Mouse (Mus musculus) limb, embryonic 10.5 days (tissue): ENCODE measurements around the gene Gm4353. TPM values are rescaled to one million over a fixed set of nuclear protein-coding genes. Genes with fewer than 3 reads are reported as not detected.
"Not testable (repeated sequence)": the region's sequence is repeated elsewhere in the genome, so short reads cannot be mapped to it uniquely, and the experiment has no call there.

Experiments used
- DNase-seq: peaks from one replicate; pipeline ENCODE4 v3.0.0-alpha.2; 2017; ENCODE audit warnings: low spot score
- H3K27ac ChIP-seq: fragments of 300-500 bp; sonication (generic); 2 replicates; pipeline ENCODE4 v1.5.1; 2016; ENCODE audit warnings: mild to moderate bottlenecking
- H3K27me3 ChIP-seq: fragments of 300-500 bp; sonication (generic); 2 replicates; pipeline ENCODE4 v1.6.1; 2016; ENCODE audit warnings: low read depth, mild to moderate bottlenecking; ENCODE audit not compliant: poor library complexity, severe bottlenecking
- H3K36me3 ChIP-seq: fragments of 300-500 bp; sonication (generic); 2 replicates; pipeline ENCODE4 v1.6.1; 2016; ENCODE audit warnings: mild to moderate bottlenecking, moderate library complexity
- H3K4me1 ChIP-seq: fragments of 300-500 bp; sonication (generic); 2 replicates; pipeline ENCODE4 v1.6.1; 2016
- H3K4me3 ChIP-seq: fragments of 300-500 bp; sonication (generic); 2 replicates; pipeline ENCODE4 v1.5.1; 2016; ENCODE audit warnings: mild to moderate bottlenecking, moderate library complexity
- H3K9me3 ChIP-seq: fragments of 300-500 bp; sonication (generic); replicated peaks from 2 replicates; pipeline ENCODE4 v1.6.1; 2016; ENCODE audit warnings: mild to moderate bottlenecking
- WGBS: fragments of 180-500 bp; shearing (Covaris S2); methylation state at CpG from one replicate; pipeline ENCODE4 v1.1.7; 2016; 5-methylcytosine and 5-hydroxymethylcytosine counted together
- polyA plus RNA-seq: library from polyadenylated mRNA; unstranded; fragments of >200 nt; fragmentation: Nextera tagmentation; extraction: Ambion mirVana; gene quantifications from 2 replicates; pipeline ENCODE4 v1.2.1, GENCODE M21; 2016

The Gm4353 gene
- polyA plus RNA-seq, result 1.1 and 1.3 TPM in 2 replicates

GRCm38 (mm10) chr7:116084366-116084765, at the start of gene Gm4353:
Gm4353 (minus strand) TSS chr7:116084635.
- not testable (repeated sequence) for H3K27me3 ChIP-seq, H3K36me3 ChIP-seq, H3K9me3 ChIP-seq, H3K27ac ChIP-seq, DNase-seq, H3K4me3 ChIP-seq, H3K4me1 ChIP-seq
- WGBS, result 94% methylated on average over 11 of the region's 11 CpGs

GRCm38 (mm10) chr7:116132078-116132477, 47.6 kb upstream of the Gm4353 start:
- Histone ChIP-seq H3K9me3 (no peaks in the 10 kb centered on the region), H3K4me3 (no peak overlapping the region), H3K36me3 (no peaks in the 10 kb centered on the region), H3K27ac (peak overlapping the region; percentile 58), H3K4me1 (peaks cover 12% of the 10 kb centered on the region; the same call in 1 of the 2 replicates), H3K27me3 (0 out of 2 replicates have a peak, but pooled peaks cover 2% of the 10 kb centered on the region)
- 4% methylated on average over 5 of the region's 5 CpGs for WGBS
- peak; percentile 87 for DNase-seq

- no peak overlapping the region for H3K4me3 ChIP-seq
- H3K9me3 ChIP-seq, result no peaks in the 10 kb centered on the region
- H3K27me3 ChIP-seq, result 0 out of 2 replicates have a peak, but pooled peaks cover 2% of the 10 kb centered on the region
- H3K4me1 ChIP-seq, result peaks cover 13% of the 10 kb centered on the region; the same call in 1 of the 2 replicates
- H3K36me3 ChIP-seq, result no peaks in the 10 kb centered on the region
- 27% methylated on average over 4 of the region's 4 CpGs for WGBS
- no peak for DNase-seq
- peak overlapping the region; percentile 58 for H3K27ac ChIP-seq
Measured at GRCm38 (mm10) chr7:116131390-116131789, 47.0 kb upstream of the Gm4353 start.

- Histone ChIP-seq H3K27ac (no peak overlapping the region), H3K27me3 (0 out of 2 replicates have a peak, but pooled peaks cover under 1% of the 10 kb centered on the region), H3K9me3 (no peaks in the 10 kb centered on the region), H3K4me3 (no peak overlapping the region), H3K36me3 (no peaks in the 10 kb centered on the region), H3K4me1 (peaks cover 26% of the 10 kb centered on the region)
- WGBS, result 92% methylated on average over 10 of the region's 10 CpGs
- DNase-seq, result no peak
Measured at GRCm38 (mm10) chr7:116129374-116129773, 44.9 kb upstream of the Gm4353 start.

GRCm38 (mm10) chr7:116128286-116128685, 43.9 kb upstream of the Gm4353 start:
- no peak overlapping the region for H3K27ac ChIP-seq
- H3K27me3 ChIP-seq, result no peaks in the 10 kb centered on the region
- WGBS, result 92% methylated on average over 8 of the region's 8 CpGs
- no peaks in the 10 kb centered on the region for H3K9me3 ChIP-seq
- no peak for DNase-seq
- no peaks in the 10 kb centered on the region for H3K36me3 ChIP-seq
- H3K4me3 ChIP-seq, result no peak overlapping the region
- peaks cover 33% of the 10 kb centered on the region for H3K4me1 ChIP-seq

GRCm38 (mm10) chr7:116127052-116127451, 42.6 kb upstream of the Gm4353 start:
- Histone ChIP-seq H3K27me3 (no peaks in the 10 kb centered on the region), H3K36me3 (no peaks in the 10 kb centered on the region), H3K27ac (no peak overlapping the region)

GRCm38 (mm10) chr7:116125671-116126070, 41.2 kb upstream of the Gm4353 start:
- Histone ChIP-seq H3K9me3 (no peaks in the 10 kb centered on the region), H3K27me3 (no peaks in the 10 kb centered on the region), H3K4me1 (peaks cover 28% of the 10 kb centered on the region), H3K4me3 (no peak overlapping the region), H3K36me3 (no peaks in the 10 kb centered on the region), H3K27ac (peak overlapping the region; percentile 36; the same call in 1 of the 2 replicates)
- no peak for DNase-seq
- WGBS, result 77% methylated on average over 7 of the region's 7 CpGs

More at GRCm38 (mm10) chr7:116127052-116127451, 42.6 kb upstream of the Gm4353 start:
- WGBS, result 83% methylated on average over 2 of the region's 2 CpGs
- no peak overlapping the region for H3K4me3 ChIP-seq
- no peaks in the 10 kb centered on the region for H3K9me3 ChIP-seq
- no peak for DNase-seq
- peaks cover 31% of the 10 kb centered on the region for H3K4me1 ChIP-seq

GRCm38 (mm10) chr7:116124057-116124456, 39.6 kb upstream of the Gm4353 start:
- no peak overlapping the region for H3K4me3 ChIP-seq
- WGBS, result 80% methylated on average over 12 of the region's 12 CpGs
- H3K27ac ChIP-seq, result no peak overlapping the region

GRCm38 (mm10) chr7:116123597-116123985, 39.2 kb upstream of the Gm4353 start:
- no peak overlapping the region for H3K27ac ChIP-seq
- DNase-seq, result no peak
- H3K27me3 ChIP-seq, result no peaks in the 10 kb centered on the region
- no peaks in the 10 kb centered on the region for H3K36me3 ChIP-seq
- no peak overlapping the region for H3K4me3 ChIP-seq
- WGBS, result 91% methylated on average over 2 of the region's 2 CpGs
- peaks cover 28% of the 10 kb centered on the region for H3K4me1 ChIP-seq
- no peaks in the 10 kb centered on the region for H3K9me3 ChIP-seq

More at GRCm38 (mm10) chr7:116124057-116124456, 39.6 kb upstream of the Gm4353 start:
- Histone ChIP-seq H3K27me3 (no peaks in the 10 kb centered on the region), H3K36me3 (no peaks in the 10 kb centered on the region), H3K4me1 (peaks cover 28% of the 10 kb centered on the region), H3K9me3 (no peaks in the 10 kb centered on the region)
- DNase-seq, result no peak

GRCm38 (mm10) chr7:116122981-116123596, 38.7 kb upstream of the Gm4353 start:
- H3K9me3 ChIP-seq, result no peaks in the 10 kb centered on the region
- peaks cover 28% of the 10 kb centered on the region for H3K4me1 ChIP-seq
- no peaks in the 10 kb centered on the region for H3K27me3 ChIP-seq
- H3K36me3 ChIP-seq, result no peaks in the 10 kb centered on the region
- no peak for DNase-seq
- H3K4me3 ChIP-seq, result no peak overlapping the region
- H3K27ac ChIP-seq, result no peak overlapping the region
- 84% methylated on average over 13 of the region's 13 CpGs for WGBS

- Histone ChIP-seq H3K36me3 (no peaks in the 10 kb centered on the region), H3K27ac (no peak overlapping the region), H3K9me3 (no peaks in the 10 kb centered on the region), H3K4me3 (no peak overlapping the region), H3K4me1 (peaks cover 20% of the 10 kb centered on the region), H3K27me3 (no peaks in the 10 kb centered on the region)
- no peak for DNase-seq
- WGBS, result 79% methylated on average over 11 of the region's 11 CpGs
Measured at GRCm38 (mm10) chr7:116121202-116121601, 36.8 kb upstream of the Gm4353 start.

GRCm38 (mm10) chr7:116120737-116121136, 36.3 kb upstream of the Gm4353 start:
- peaks cover 22% of the 10 kb centered on the region for H3K4me1 ChIP-seq
- no peak overlapping the region for H3K4me3 ChIP-seq
- no peaks in the 10 kb centered on the region for H3K9me3 ChIP-seq
- no peaks in the 10 kb centered on the region for H3K36me3 ChIP-seq
- no peak overlapping the region for H3K27ac ChIP-seq
- no peaks in the 10 kb centered on the region for H3K27me3 ChIP-seq
- WGBS, result 91% methylated on average over 4 of the region's 4 CpGs
- DNase-seq, result no peak

GRCm38 (mm10) chr7:116119306-116119857, 34.9 kb upstream of the Gm4353 start:
- no peaks in the 10 kb centered on the region for H3K36me3 ChIP-seq
- WGBS, result 70% methylated on average over 1 of the region's 1 CpGs
- H3K27ac ChIP-seq, result no peak overlapping the region
- peaks cover 19% of the 10 kb centered on the region for H3K4me1 ChIP-seq
- DNase-seq, result no peak
- no peaks in the 10 kb centered on the region for H3K27me3 ChIP-seq
- no peak overlapping the region for H3K4me3 ChIP-seq
- no peaks in the 10 kb centered on the region for H3K9me3 ChIP-seq
